Mouse (Mus musculus): ENCODE measurements at regions not wholly inside any gene's neighbourhood (a gene's known extent, or its start where the extent isn't known, plus 50 kb on each side); places are given as distances from the start of the nearest gene placed in this dataset.

- Histone ChIP-seq H3K36me3 (replicated peaks) (no peaks in the 10 kb centered on the region), H3K9ac (no peak overlapping the region), H3K9me3 (replicated peaks) (no peaks in the 10 kb centered on the region), H3K4me3 (replicated peaks) (no peak overlapping the region), H3K4me2 (no peak overlapping the region), H3K27ac (replicated peaks) (no peak overlapping the region), H3K4me1 (replicated peaks) (peaks cover 9% of the 10 kb centered on the region; the same call in 1 of the 2 replicates), H3K27me3 (peaks cover 46% of the 10 kb centered on the region)
- ATAC-seq (ENCODE audit: insufficient read depth) = no peak
- WGBS (ENCODE audit: insufficient replicate concordance) = 58% methylated on average over 8 of the region's 8 CpGs
Measured at GRCm38 (mm10) chr17:85881636-85882170, 193.6 kb upstream of the Six2 start.

- no peak overlapping the region for H3K4me3 ChIP-seq (replicated peaks)
- WGBS (ENCODE audit: insufficient replicate concordance) = 64% methylated on average over 5 of the region's 5 CpGs
- ATAC-seq (ENCODE audit: insufficient read depth) = no peak
Measured at GRCm38 (mm10) chr17:85881046-85881445, 193.0 kb upstream of the Six2 start.

GRCm38 (mm10) chr17:85877426-85877825, 189.4 kb upstream of the Six2 start:
- no peaks in the 10 kb centered on the region for H3K9me3 ChIP-seq (replicated peaks)
- H3K4me1 ChIP-seq (replicated peaks) = peaks cover 6% of the 10 kb centered on the region; the same call in 1 of the 2 replicates

More at GRCm38 (mm10) chr17:85881046-85881445, 193.0 kb upstream of the Six2 start:
- Histone ChIP-seq H3K27me3 (peaks cover 45% of the 10 kb centered on the region), H3K9me3 (replicated peaks) (no peaks in the 10 kb centered on the region), H3K4me1 (replicated peaks) (peaks cover 9% of the 10 kb centered on the region; the same call in 1 of the 2 replicates), H3K9ac (no peak overlapping the region), H3K27ac (replicated peaks) (no peak overlapping the region), H3K36me3 (replicated peaks) (no peaks in the 10 kb centered on the region), H3K4me2 (no peak overlapping the region)

GRCm38 (mm10) chr17:85876853-85877252, 188.8 kb upstream of the Six2 start:
- H3K27ac ChIP-seq (replicated peaks) = no peak overlapping the region
- H3K36me3 ChIP-seq (replicated peaks) = no peaks in the 10 kb centered on the region
- H3K4me3 ChIP-seq (replicated peaks) = no peak overlapping the region
- H3K4me2 ChIP-seq = no peak overlapping the region
- peaks cover 65% of the 10 kb centered on the region for H3K27me3 ChIP-seq
- 30% methylated on average over 10 of the region's 10 CpGs for WGBS (ENCODE audit: insufficient replicate concordance)
- no peaks in the 10 kb centered on the region; the same call in 1 of the 2 replicates for H3K4me1 ChIP-seq (replicated peaks)
- H3K9me3 ChIP-seq (replicated peaks) = no peaks in the 10 kb centered on the region
- ATAC-seq (ENCODE audit: insufficient read depth) = no peak
- H3K9ac ChIP-seq = no peak overlapping the region

More at GRCm38 (mm10) chr17:85877426-85877825, 189.4 kb upstream of the Six2 start:
- H3K27me3 ChIP-seq = peaks cover 64% of the 10 kb centered on the region
- H3K9ac ChIP-seq = no peak overlapping the region
- WGBS (ENCODE audit: insufficient replicate concordance) = 26% methylated on average over 3 of the region's 3 CpGs
- no peak for ATAC-seq (ENCODE audit: insufficient read depth)
- H3K27ac ChIP-seq (replicated peaks) = no peak overlapping the region
- H3K4me3 ChIP-seq (replicated peaks) = no peak overlapping the region
- H3K4me2 ChIP-seq = no peak overlapping the region
- no peaks in the 10 kb centered on the region for H3K36me3 ChIP-seq (replicated peaks)

- no peaks in the 10 kb centered on the region; the same call in 1 of the 2 replicates for H3K4me1 ChIP-seq (replicated peaks)
- no peak for ATAC-seq (ENCODE audit: insufficient read depth)
- H3K36me3 ChIP-seq (replicated peaks) = no peaks in the 10 kb centered on the region
- H3K4me3 ChIP-seq (replicated peaks) = no peak overlapping the region
- H3K4me2 ChIP-seq = no peak overlapping the region
- WGBS (ENCODE audit: insufficient replicate concordance) = 4% methylated on average over 13 of the region's 13 CpGs
- H3K27ac ChIP-seq (replicated peaks) = no peak overlapping the region
- no peak overlapping the region for H3K9ac ChIP-seq
- no peaks in the 10 kb centered on the region for H3K9me3 ChIP-seq (replicated peaks)
- H3K27me3 ChIP-seq = peaks cover 63% of the 10 kb centered on the region
Measured at GRCm38 (mm10) chr17:85873853-85874586, 185.9 kb upstream of the Six2 start.

GRCm38 (mm10) chr17:85872903-85873413, 184.9 kb upstream of the Six2 start:
- Histone ChIP-seq H3K36me3 (replicated peaks) (no peaks in the 10 kb centered on the region), H3K4me3 (replicated peaks) (no peak overlapping the region), H3K27me3 (peaks cover 58% of the 10 kb centered on the region), H3K4me1 (replicated peaks) (no peaks in the 10 kb centered on the region; the same call in 1 of the 2 replicates), H3K27ac (replicated peaks) (no peak overlapping the region), H3K4me2 (no peak overlapping the region), H3K9me3 (replicated peaks) (no peaks in the 10 kb centered on the region), H3K9ac (no peak overlapping the region)
- 25% methylated on average over 6 of the region's 6 CpGs for WGBS (ENCODE audit: insufficient replicate concordance)
- ATAC-seq (ENCODE audit: insufficient read depth) = no peak

- H3K4me3 ChIP-seq (replicated peaks) = no peak overlapping the region
- H3K9me3 ChIP-seq (replicated peaks) = no peaks in the 10 kb centered on the region
- H3K4me2 ChIP-seq = no peak overlapping the region
- peaks cover 48% of the 10 kb centered on the region for H3K27me3 ChIP-seq
- 56% methylated on average over 8 of the region's 8 CpGs for WGBS (ENCODE audit: insufficient replicate concordance)
- H3K36me3 ChIP-seq (replicated peaks) = no peaks in the 10 kb centered on the region
- no peak overlapping the region for H3K27ac ChIP-seq (replicated peaks)
- ATAC-seq (ENCODE audit: insufficient read depth) = no peak
- H3K4me1 ChIP-seq (replicated peaks) = no peaks in the 10 kb centered on the region; the same call in 1 of the 2 replicates
- no peak overlapping the region for H3K9ac ChIP-seq
Measured at GRCm38 (mm10) chr17:85870406-85870805, 182.3 kb upstream of the Six2 start.

- 56% methylated on average over 5 of the region's 5 CpGs for WGBS (ENCODE audit: insufficient replicate concordance)
- H3K36me3 ChIP-seq (replicated peaks) = no peaks in the 10 kb centered on the region
- no peak for ATAC-seq (ENCODE audit: insufficient read depth)
- H3K9ac ChIP-seq = no peak overlapping the region
- H3K27ac ChIP-seq (replicated peaks) = no peak overlapping the region
- H3K4me2 ChIP-seq = no peak overlapping the region
- no peaks in the 10 kb centered on the region; the same call in 1 of the 2 replicates for H3K4me1 ChIP-seq (replicated peaks)
- H3K4me3 ChIP-seq (replicated peaks) = no peak overlapping the region
- H3K27me3 ChIP-seq = peaks cover 36% of the 10 kb centered on the region
- no peaks in the 10 kb centered on the region for H3K9me3 ChIP-seq (replicated peaks)
Measured at GRCm38 (mm10) chr17:85869179-85869578, 181.1 kb upstream of the Six2 start.

GRCm38 (mm10) chr17:85867945-85868616, 180.0 kb upstream of the Six2 start:
- peak; percentile 18; the same call in 1 of the 2 replicates for ATAC-seq (ENCODE audit: insufficient read depth)
- 67% methylated on average over 12 of the region's 12 CpGs for WGBS (ENCODE audit: insufficient replicate concordance)
- H3K27ac ChIP-seq (replicated peaks) = no peak overlapping the region
- peaks cover 25% of the 10 kb centered on the region for H3K27me3 ChIP-seq
- no peaks in the 10 kb centered on the region for H3K9me3 ChIP-seq (replicated peaks)
- H3K4me3 ChIP-seq (replicated peaks) = no peak overlapping the region
- no peaks in the 10 kb centered on the region for H3K4me1 ChIP-seq (replicated peaks)
- no peak overlapping the region for H3K4me2 ChIP-seq
- H3K9ac ChIP-seq = no peak overlapping the region
- H3K36me3 ChIP-seq (replicated peaks) = no peaks in the 10 kb centered on the region

- Histone ChIP-seq H3K9ac (no peak overlapping the region), H3K36me3 (replicated peaks) (no peaks in the 10 kb centered on the region), H3K27me3 (peaks cover 10% of the 10 kb centered on the region; the same call in 1 of the 2 replicates), H3K4me3 (replicated peaks) (no peak overlapping the region), H3K4me2 (no peak overlapping the region), H3K4me1 (replicated peaks) (no peaks in the 10 kb centered on the region), H3K27ac (replicated peaks) (no peak overlapping the region), H3K9me3 (replicated peaks) (no peaks in the 10 kb centered on the region)
- WGBS (ENCODE audit: insufficient replicate concordance) = 60% methylated on average over 3 of the region's 3 CpGs
- no peak for ATAC-seq (ENCODE audit: insufficient read depth)
Measured at GRCm38 (mm10) chr17:85866581-85866980, 178.5 kb upstream of the Six2 start.

GRCm38 (mm10) chr17:85865940-85866339, 177.9 kb upstream of the Six2 start:
- Histone ChIP-seq H3K36me3 (replicated peaks) (no peaks in the 10 kb centered on the region), H3K9me3 (replicated peaks) (no peaks in the 10 kb centered on the region), H3K27me3 (peaks cover 7% of the 10 kb centered on the region; the same call in 1 of the 2 replicates), H3K4me2 (no peak overlapping the region), H3K4me1 (replicated peaks) (no peaks in the 10 kb centered on the region), H3K27ac (replicated peaks) (no peak overlapping the region), H3K4me3 (replicated peaks) (no peak overlapping the region), H3K9ac (no peak overlapping the region)
- 69% methylated on average over 4 of the region's 4 CpGs for WGBS (ENCODE audit: insufficient replicate concordance)
- no peak for ATAC-seq (ENCODE audit: insufficient read depth)
